Comparison of ENCODE assay signal across 8 mouse cellular contexts in the genomic region with DNA sequence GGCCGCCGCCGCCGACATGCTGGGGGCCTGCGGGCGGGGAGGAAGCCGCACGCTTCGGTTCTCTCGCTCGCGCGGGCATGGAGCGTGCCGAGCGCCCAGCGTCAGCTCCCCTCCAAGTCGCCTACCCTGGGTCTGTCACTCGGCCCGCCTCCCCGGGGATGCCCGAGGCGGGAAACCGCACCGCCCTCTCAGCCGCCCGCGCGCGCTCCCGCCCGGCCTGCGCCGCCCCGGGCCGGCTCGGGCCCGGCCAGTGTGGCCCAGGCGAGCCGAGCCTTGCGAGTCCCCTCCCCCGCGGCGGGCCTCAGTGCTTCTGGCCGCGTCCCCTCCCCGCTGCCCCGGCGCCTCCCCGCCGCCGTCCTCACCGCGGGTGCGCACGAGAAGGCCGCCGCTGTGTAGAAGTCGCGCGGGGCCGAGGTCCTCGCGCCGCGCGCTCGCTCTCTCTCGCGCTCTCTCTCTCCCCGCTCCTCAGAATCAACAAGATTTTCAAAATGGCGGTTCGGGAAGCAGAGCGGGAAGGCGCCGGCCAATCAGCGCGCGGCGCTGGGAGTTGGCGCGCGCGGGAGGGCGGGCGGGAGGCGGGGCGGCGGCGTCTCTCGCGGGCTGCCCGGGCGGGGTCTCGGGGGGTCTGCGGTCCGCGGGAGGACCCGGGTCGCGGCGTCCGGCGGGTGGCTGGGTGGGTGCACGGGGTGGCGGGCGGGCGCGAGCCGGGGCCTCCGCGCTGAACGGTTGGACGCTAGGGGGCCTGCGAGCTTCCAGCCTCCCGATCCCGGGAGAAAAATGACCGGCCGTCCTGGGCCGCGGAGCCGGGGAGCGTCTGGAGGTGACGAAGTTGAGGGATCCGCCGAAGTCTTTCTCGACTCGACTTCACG. TPM values are rescaled to one million over a fixed set of nuclear protein-coding genes. Genes with fewer than 3 reads are reported as not detected.
A peak's percentile ranks its signal among the peaks of the same experiment; 100 is the strongest.
DNase-seq lines count a peak whose midpoint lies in the region; ATAC-seq lines count a peak whose summit lies in the region.

Dek (minus strand) TSS at position 491 of the 869 bp plus-strand sequence.

- peak within 1 kb of the TSS; percentile 59 for H3K4me2 ChIP-seq in hindbrain, embryonic 15.5 days

- peak within 1 kb of the TSS; percentile 90 for H3K4me3 ChIP-seq in hindbrain, embryonic 15.5 days

- peak within 1 kb of the TSS; percentile 79 for H3K9ac ChIP-seq in hindbrain, embryonic 15.5 days

- H3K36me3 ChIP-seq in hindbrain, embryonic 15.5 days: 0 out of 2 replicates have a peak, but pooled peaks cover 3% of the 10 kb centered on the region

- peak; percentile 77 for DNase-seq in T-cell, adult 2 months (ENCODE audit: low spot score)
- DNase-seq in cerebellum, postnatal 25 days: peak; percentile 90 to 91
- DNase-seq in frontal cortex, postnatal 36 days (ENCODE audit: low spot score in 2 of 2): peak; percentile 77 to 82
- peak; percentile 56 for DNase-seq in left cerebral cortex, adult 11 months (ENCODE audit: low spot score)
- DNase-seq in lung, postnatal 36 days: peak; percentile 88
- peak; percentile 94 for DNase-seq in retina, embryonic 14.5 days (ENCODE audit: low spot score)
- DNase-seq in thymus, postnatal 4 days: peak; percentile 87

- H3K27ac ChIP-seq in hindbrain, embryonic 15.5 days (replicated peaks): peak within 1 kb of the TSS; percentile 98

- no peaks in the 10 kb centered on the region for H3K27me3 ChIP-seq in hindbrain, embryonic 15.5 days

- H3K4me1 ChIP-seq in hindbrain, embryonic 15.5 days (replicated peaks): peaks cover 21% of the 10 kb centered on the region

- under 1% methylated on average over 109 of the region's 129 CpGs for WGBS in hindbrain, embryonic 15.5 days

- H3K9me3 ChIP-seq in hindbrain, embryonic 15.5 days: no peaks in the 10 kb centered on the region

- peak; percentile 95 for ATAC-seq in hindbrain, embryonic 15.5 days (ENCODE audit: low FRiP score, low read depth)

RNA-seq across cellular contexts. Expression of gene Dek, which starts in this region (rescaled TPM):
- polyA plus RNA-seq in hindbrain, embryonic 15.5 days (2015; fragmentation: Nextera tagmentation; extraction: Ambion mirVana): 116 and 138 TPM in 2 replicates

Comparison
In these comparisons a context has a peak if more than half of its experiments do, and no peak if none do; other contexts are left out.
1. Peak in every context shown above with its lines: DNase-seq, ATAC-seq, H3K4me3 ChIP-seq and H3K27ac ChIP-seq.